Mouse (Mus musculus) heart, embryonic 11.5 days (tissue): ENCODE results near the gene Gm49361. TPM values are rescaled to one million over a fixed set of nuclear protein-coding genes. Genes with fewer than 3 reads are reported as not detected.
"Not testable (repeated sequence)": the region's sequence is repeated elsewhere in the genome, so short reads cannot be mapped to it uniquely, and the experiment has no call there.

Experiments used
- ATAC-seq: fragments of 200-750 bp; cut with Nextera tagmentation; replicated peaks from 2 replicates; pipeline ENCODE4 v1.8.0; 2017; ENCODE audit warnings: moderate library complexity; ENCODE audit not compliant: insufficient number of reproducible peaks, low FRiP score, low TSS enrichment
- H3K27ac ChIP-seq: fragments of 300-500 bp; sonication (generic); 2 replicates; pipeline ENCODE4 v1.5.1; 2014; ENCODE audit warnings: mild to moderate bottlenecking, low read depth, low read length
- H3K27me3 ChIP-seq: fragments of 300-500 bp; sonication (generic); 2 replicates; pipeline ENCODE4 v1.6.1; 2014; ENCODE audit warnings: mild to moderate bottlenecking, low read length, mixed read lengths; ENCODE audit not compliant: control insufficient read depth, insufficient read depth
- H3K36me3 ChIP-seq: fragments of 300-500 bp; sonication (generic); 2 replicates; pipeline ENCODE4 v1.6.1; 2014; ENCODE audit warnings: mild to moderate bottlenecking, low read length, moderate library complexity, mixed read lengths; ENCODE audit not compliant: control insufficient read depth, insufficient read depth
- H3K4me1 ChIP-seq: fragments of 300-500 bp; sonication (generic); 2 replicates; pipeline ENCODE4 v1.6.1; 2014; ENCODE audit warnings: low read length; ENCODE audit not compliant: control insufficient read depth, insufficient read depth
- H3K4me2 ChIP-seq: fragments of 300-500 bp; sonication (generic); 2 replicates; pipeline ENCODE4 v1.6.1; 2014; ENCODE audit warnings: mild to moderate bottlenecking, moderate library complexity
- H3K4me3 ChIP-seq: fragments of 300-500 bp; sonication (generic); 2 replicates; pipeline ENCODE4 v1.5.1; 2014; ENCODE audit warnings: low read depth, low read length
- H3K9ac ChIP-seq: fragments of 300-500 bp; sonication (generic); 2 replicates; pipeline ENCODE4 v1.6.1; 2014; ENCODE audit warnings: mild to moderate bottlenecking, low read depth, low read length, moderate library complexity
- H3K9me3 ChIP-seq: fragments of 300-500 bp; sonication (generic); replicated peaks from 2 replicates; pipeline ENCODE4 v1.6.1; 2016; ENCODE audit warnings: low read length; ENCODE audit not compliant: control insufficient read depth
- WGBS: fragments of 180-500 bp; shearing (Covaris S2); extraction: QIAGEN DNeasy Blood & Tissue Kit; methylation state at CpG from one replicate; pipeline ENCODE4 v1.1.7; 2014; ENCODE audit not compliant: insufficient replicate concordance; 5-methylcytosine and 5-hydroxymethylcytosine counted together
- polyA plus RNA-seq: library from polyadenylated mRNA; unstranded; fragments of >200 nt; fragmentation: Nextera tagmentation; extraction: Ambion mirVana; gene quantifications from 2 replicates; pipeline ENCODE4 v1.2.1, GENCODE M21; 2014

Gm49361 gene
- polyA plus RNA-seq, 1 experiment from 2014 or later = not detected

DNA sequence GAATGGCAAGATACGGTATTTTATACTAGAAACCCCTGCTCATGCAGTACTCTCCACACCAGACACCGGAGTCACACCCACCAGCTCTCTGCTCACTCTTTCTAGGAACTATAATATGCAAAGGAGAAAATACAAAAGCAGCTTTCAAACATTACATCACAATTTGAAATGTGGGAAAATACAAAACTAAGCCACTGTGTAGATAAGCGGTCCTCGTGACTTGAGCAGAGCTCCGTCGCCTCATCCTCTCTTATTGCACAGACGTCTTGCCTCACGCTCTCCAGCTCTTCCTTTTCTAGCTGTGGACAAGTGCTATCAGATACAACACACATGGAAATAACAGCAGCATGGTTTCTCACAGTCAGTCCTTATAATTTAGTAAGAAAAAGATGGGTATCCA, 55.2 kb downstream of the Gm49361 start:
- Histone ChIP-seq H3K4me2 (no peak overlapping the region), H3K9me3 (no peaks in the 10 kb centered on the region), H3K9ac (no peak overlapping the region), H3K27ac (no peak overlapping the region), H3K36me3 (peaks cover 22% of the 10 kb centered on the region), H3K27me3 (no peaks in the 10 kb centered on the region), H3K4me1 (no peaks in the 10 kb centered on the region), H3K4me3 (no peak overlapping the region)
- whole genome bisulfite sequencing = 85% methylated on average over 8 of the region's 8 CpGs
- no peak for ATAC-seq

DNA sequence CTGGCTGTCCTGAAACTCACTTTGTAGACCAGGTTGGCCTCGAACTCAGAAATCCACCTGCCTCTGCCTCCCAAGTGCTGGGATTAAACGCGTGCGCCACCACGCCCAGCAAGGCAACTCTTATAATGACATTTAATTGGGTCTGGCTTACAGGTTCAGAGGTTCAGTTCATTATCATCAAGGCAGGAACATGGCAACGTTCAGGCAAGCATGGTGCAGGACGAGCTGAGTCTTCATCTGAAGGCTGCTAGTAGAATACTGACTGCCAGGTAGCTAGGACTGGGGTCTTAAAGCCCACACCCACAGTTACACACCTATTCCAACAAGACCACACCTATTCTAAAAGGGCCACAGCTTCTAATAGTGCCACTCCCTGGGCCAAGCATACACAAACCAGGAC, 57.8 kb downstream of the Gm49361 start:
- H3K9ac ChIP-seq, H3K4me3 ChIP-seq, H3K27ac ChIP-seq, H3K9me3 ChIP-seq, H3K4me2 ChIP-seq, H3K36me3 ChIP-seq, H3K4me1 ChIP-seq, ATAC-seq, H3K27me3 ChIP-seq: not testable (repeated sequence)
- WGBS = 89% methylated on average over 7 of the region's 7 CpGs

DNA sequence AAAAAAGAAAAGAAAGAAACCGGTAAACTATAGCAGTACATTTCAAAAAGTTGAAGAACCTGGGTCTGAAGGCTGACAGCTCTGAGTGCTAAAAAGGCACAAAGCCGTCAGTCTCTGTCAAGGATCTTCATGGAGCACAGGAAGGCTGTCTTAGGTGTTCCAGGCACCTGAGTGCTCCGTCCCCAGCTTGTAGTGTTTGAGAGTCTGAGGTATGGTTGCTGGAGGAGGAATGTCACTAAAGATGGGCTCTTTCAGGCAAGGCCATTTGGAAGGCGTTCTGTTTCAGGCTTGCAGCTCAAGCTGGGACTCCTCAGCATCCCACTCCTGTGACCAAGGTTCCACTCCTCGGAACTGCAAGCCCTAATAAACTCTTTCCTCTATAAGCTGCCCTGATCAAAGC, 58.5 kb downstream of the Gm49361 start:
- Histone ChIP-seq H3K36me3 (0 out of 2 replicates have a peak, but pooled peaks cover 10% of the 10 kb centered on the region), H3K4me3 (no peak overlapping the region), H3K4me2 (no peak overlapping the region), H3K27me3 (no peaks in the 10 kb centered on the region), H3K9ac (no peak overlapping the region), H3K27ac (no peak overlapping the region), H3K4me1 (no peaks in the 10 kb centered on the region), H3K9me3 (no peaks in the 10 kb centered on the region)
- ATAC-seq = no peak
- WGBS = 74% methylated on average over 5 of the region's 5 CpGs

DNA sequence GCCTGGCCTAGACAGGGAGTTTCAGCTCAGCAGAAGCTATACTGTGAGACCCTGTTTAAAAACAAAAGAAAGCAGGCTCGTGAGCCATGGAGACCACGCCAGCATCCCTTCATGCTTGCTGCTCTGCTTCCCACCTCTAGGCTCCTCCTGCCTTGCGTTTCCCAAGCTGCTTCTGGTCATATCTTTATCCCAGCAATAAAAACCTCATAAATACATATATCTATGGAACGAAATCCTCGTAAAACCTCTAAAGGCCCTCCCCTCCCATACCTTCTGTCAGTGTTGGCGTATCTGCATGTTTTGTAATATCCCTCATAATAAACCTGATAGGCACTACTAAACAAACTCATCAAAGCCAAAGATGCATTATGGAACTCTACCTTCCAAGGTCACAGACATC, 59.3 kb downstream of the Gm49361 start:
- Histone ChIP-seq H3K4me1 (no peaks in the 10 kb centered on the region), H3K9me3 (no peaks in the 10 kb centered on the region), H3K4me3 (no peak overlapping the region), H3K9ac (no peak overlapping the region), H3K4me2 (no peak overlapping the region), H3K36me3 (0 out of 2 replicates have a peak, but pooled peaks cover 9% of the 10 kb centered on the region), H3K27me3 (no peaks in the 10 kb centered on the region), H3K27ac (no peak overlapping the region)
- 85% methylated on average over 6 of the region's 6 CpGs for WGBS
- no peak for ATAC-seq

DNA sequence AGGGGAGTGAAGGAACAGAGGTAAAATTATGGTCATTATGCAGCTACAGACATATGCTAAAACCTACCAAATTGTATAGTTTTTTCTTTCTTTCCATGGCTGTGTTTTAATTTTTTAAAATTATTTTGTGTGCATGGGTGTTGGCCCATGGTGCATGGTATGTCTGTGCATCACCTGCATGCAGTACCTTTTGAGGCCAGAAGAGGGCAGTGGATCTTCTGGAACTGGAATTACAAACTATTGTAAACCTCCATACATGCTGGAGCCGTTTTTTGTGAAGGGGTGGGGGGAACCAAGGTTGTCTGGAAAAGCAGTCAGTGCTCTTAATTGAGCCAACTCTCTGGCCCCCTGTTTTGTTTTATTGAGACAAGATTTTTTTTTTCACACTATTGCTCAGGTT, 61.3 kb downstream of the Gm49361 start:
- no peak overlapping the region for H3K27ac ChIP-seq
- H3K9ac ChIP-seq = no peak overlapping the region
- no peak overlapping the region for H3K4me2 ChIP-seq
- no peaks in the 10 kb centered on the region for H3K27me3 ChIP-seq
- 0 out of 2 replicates have a peak, but pooled peaks cover 3% of the 10 kb centered on the region for H3K36me3 ChIP-seq
- WGBS = 23% methylated on average over 1 of the region's 1 CpGs
- H3K4me1 ChIP-seq = no peaks in the 10 kb centered on the region
- H3K4me3 ChIP-seq = no peak overlapping the region
- H3K9me3 ChIP-seq = no peaks in the 10 kb centered on the region
- no peak for ATAC-seq

DNA sequence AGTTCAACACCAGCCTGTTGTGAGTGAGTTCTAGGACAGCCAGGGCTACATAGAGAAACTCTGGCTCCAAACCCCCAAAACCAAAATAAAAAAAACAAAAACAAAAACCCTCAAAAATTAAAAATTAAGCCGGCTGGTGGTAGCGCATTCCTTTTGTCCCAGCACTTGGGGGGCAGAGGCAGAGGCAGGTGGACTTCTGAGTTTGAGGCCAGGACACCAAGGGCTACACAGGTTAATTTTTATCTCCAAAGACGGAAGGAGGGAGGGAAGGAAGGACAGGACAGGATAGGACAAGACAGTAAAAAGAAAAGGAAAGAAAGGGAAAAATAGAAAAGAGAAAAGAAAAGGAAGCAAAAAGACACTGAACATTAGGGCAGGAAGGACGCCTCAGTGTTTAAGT, 63.2 kb downstream of the Gm49361 start:
- WGBS = 74% methylated on average over 4 of the region's 4 CpGs
- H3K4me2 ChIP-seq = no peak overlapping the region
- ATAC-seq = no peak
- H3K9me3 ChIP-seq = no peaks in the 10 kb centered on the region
- H3K36me3 ChIP-seq = no peaks in the 10 kb centered on the region
- H3K27me3 ChIP-seq = no peaks in the 10 kb centered on the region
- H3K4me1 ChIP-seq = no peaks in the 10 kb centered on the region
- H3K4me3 ChIP-seq = no peak overlapping the region
- no peak overlapping the region for H3K27ac ChIP-seq
- no peak overlapping the region for H3K9ac ChIP-seq

DNA sequence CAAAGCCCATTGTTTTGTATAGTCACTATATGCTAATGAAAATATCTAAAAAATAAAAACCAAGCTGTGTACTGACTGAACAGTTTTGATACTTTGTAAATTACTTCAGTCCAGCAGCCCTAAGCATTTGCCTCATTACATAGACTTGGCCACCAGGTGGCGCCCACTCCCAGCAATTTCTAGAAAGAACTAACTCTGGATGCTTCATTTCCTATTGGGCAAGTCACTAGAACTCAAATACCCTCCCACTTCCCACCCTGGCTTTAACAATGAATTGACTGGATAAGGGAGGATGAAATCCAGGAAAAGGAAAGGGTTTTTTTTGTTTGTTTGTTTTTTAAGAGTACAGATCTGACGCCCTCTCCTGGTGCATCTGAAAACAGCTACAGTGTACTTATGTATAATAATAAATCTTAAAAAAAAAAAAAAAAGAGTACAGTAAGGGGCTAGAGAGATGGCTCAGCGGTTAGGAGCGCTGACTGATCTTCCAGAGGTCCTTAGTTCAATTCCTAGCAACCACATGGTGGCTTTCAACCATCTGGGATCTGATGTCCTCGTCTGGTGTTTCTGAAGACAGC, 65.9 kb downstream of the Gm49361 start:
- H3K4me3 ChIP-seq = no peak overlapping the region
- no peak for ATAC-seq
- no peak overlapping the region for H3K27ac ChIP-seq
- no peaks in the 10 kb centered on the region for H3K27me3 ChIP-seq
- H3K4me2 ChIP-seq = no peak overlapping the region
- WGBS = 33% methylated on average over 5 of the region's 5 CpGs
- no peaks in the 10 kb centered on the region for H3K36me3 ChIP-seq
- H3K9ac ChIP-seq = no peak overlapping the region
- no peaks in the 10 kb centered on the region for H3K4me1 ChIP-seq
- H3K9me3 ChIP-seq = no peaks in the 10 kb centered on the region

DNA sequence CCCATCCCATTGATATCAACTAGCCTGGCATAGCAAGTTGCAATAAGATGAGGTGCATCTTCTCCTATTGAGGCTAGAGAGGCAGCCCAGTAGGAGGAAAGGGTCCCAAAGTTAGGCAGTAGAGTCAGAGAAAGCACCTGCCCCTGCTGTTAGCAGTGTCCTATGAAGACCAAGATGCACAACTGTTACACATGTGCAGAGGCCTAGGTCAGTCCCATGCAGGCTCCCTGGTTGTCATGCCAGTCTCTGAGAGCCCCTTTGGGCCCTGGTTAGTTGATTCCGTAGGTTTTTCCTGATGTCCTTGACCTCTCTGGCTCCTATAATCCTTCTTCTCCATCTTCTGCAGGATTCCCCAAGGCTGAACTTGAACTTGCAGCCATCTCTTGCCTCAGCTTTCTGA, 66.4 kb downstream of the Gm49361 start:
- Histone ChIP-seq H3K27me3 (no peaks in the 10 kb centered on the region), H3K4me2 (no peak overlapping the region), H3K9me3 (no peaks in the 10 kb centered on the region), H3K4me3 (no peak overlapping the region), H3K27ac (no peak overlapping the region), H3K36me3 (no peaks in the 10 kb centered on the region), H3K9ac (no peak overlapping the region), H3K4me1 (no peaks in the 10 kb centered on the region)
- ATAC-seq = no peak
- 21% methylated on average over 1 of the region's 1 CpGs for WGBS

DNA sequence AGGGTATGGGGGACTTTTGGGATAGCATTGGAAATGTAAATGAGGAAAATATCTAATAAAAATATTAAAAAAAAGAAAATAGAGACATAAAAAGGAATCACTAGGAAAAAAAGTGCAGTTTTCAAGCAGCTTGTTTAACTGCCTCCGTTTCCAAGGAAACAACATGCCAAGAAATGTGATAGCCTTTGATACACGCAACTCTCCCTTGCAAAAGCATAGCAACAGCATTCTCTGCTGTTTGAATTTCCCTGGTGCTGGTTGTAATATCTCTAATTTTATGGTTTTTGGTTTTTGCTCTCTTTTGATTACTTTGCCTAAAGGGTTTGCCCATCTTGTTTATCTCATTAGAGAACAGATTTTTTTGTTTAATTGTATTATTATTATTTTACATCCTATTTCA, 70.4 kb downstream of the Gm49361 start:
- no peak overlapping the region for H3K4me3 ChIP-seq
- no peak overlapping the region for H3K9ac ChIP-seq
- no peaks in the 10 kb centered on the region for H3K9me3 ChIP-seq
- WGBS = 64% methylated on average over 2 of the region's 2 CpGs
- H3K27me3 ChIP-seq = no peaks in the 10 kb centered on the region
- H3K36me3 ChIP-seq = no peaks in the 10 kb centered on the region
- no peaks in the 10 kb centered on the region for H3K4me1 ChIP-seq
- no peak for ATAC-seq
- no peak overlapping the region for H3K4me2 ChIP-seq
- H3K27ac ChIP-seq = no peak overlapping the region
